Mouse (Mus musculus) layer of hippocampus, adult 9-11 months (tissue): ENCODE data around the gene Wdtc1.

Experiments used
- DNase-seq: peaks from one replicate; pipeline ENCODE4 v3.0.0; 2022

Wdtc1 gene

DNA sequence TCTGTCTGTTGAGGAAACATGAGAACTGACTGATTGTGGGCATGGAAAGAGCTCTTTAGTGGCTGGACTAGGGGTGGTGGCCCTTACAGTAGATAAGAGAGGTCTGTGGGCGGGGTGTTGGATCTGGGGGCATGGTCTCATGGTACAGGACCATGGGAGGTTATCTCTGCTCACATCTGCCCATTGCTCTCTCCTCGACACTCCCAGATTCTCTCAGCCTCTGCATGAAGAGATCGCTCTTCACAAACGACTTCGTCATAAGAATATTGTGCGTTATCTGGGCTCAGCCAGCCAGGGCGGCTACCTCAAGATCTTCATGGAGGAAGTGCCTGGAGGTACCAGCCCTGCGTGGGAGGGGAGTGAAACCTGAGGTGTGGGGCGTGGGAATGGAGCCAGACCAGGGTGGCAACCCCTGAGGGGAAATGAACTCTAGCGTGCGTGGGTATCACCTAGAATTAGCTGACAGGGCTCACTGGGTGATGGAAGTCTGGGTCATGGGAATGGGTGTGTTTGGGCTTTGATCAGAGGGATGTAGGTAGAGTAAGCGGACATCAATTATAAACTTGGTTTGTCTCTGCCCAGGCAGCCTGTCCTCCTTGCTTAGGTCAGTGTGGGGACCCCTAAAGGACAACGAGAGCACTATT, 105.4 kb downstream of the Wdtc1 start:
- no peak for DNase-seq

DNA sequence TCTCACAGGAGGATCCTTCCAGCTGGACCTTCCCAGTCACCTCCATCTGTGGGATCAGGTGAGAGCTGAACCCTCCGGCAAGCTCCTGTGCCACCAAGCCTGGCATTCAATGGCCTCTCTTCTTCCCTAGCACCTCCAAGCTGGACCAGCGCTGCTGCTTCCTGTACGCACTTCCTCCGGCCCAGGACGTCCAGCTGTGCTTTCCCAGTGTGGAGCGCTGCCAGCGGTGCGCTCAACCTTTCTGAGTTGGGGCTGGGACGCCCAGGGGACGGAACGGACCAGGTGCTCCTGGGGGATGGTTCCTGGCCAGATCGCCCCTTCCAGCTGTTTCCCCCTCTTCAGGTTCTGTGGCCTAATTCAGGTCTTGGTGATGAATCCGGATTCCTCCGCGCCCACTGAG, 106.2 kb downstream of the Wdtc1 start:
- no peak for DNase-seq

DNA sequence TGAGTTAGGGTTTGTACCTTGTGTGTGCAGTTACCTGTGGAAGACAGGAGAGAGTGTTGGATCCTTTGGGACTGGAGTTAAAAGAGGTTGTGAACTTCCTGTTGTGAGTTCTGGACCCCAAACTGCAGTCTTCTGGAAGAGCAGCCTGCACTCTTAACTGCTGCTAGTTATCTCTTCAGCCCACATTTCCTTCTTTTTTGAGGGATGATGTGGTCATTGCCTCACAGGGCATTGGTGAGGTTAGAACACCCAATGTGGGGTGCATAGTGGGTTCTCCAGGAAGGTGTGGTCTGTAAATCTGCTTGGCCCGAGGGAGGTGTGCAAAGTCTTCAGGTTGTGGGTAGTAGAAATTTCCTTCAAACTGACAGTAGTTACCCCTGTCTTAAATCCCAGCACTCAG, 109.0 kb downstream of the Wdtc1 start:
- no peak for DNase-seq

DNA sequence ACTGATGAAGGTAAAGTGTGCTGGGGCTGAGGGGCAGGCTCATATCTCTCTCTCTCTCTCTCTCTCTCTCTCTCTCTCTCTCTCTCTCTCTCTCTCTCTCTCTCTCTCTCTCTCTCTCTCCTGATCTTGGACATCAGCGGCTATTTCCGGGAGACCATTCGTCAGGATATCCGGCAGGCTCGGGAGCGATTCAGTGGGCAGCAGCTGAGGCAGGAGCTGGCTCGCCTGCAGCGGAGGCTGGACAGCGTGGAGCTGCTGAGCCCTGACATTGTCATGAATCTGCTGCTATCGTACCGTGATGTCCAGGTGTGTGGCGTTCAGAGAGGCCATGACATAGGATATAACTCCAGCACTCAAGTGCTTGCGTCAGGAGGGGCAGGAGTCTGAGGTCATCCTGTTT, 109.7 kb downstream of the Wdtc1 start:
- no peak for DNase-seq

DNA sequence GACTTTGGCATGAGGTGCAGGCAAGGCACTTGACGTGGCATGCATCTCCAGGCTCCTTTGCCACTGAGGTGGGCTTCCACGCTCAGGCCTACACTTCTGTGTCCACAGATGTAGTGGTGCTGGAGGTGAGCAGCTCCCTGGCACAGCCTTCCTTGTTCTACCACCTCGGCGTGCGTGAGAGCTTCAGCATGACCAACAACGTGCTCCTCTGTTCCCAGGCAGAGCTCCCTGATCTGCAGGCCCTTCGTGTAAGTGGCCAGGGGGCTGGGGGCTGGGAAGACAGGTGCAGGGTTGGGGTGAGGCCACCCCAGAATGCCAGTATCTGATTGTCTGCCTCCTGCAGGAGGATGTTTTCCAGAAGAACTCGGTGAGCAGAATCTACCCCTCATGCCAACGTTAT, 110.6 kb downstream of the Wdtc1 start:
- no peak for DNase-seq
